Mouse (Mus musculus): ENCODE measurements around the gene Hoxb3. TPM values are rescaled to one million over a fixed set of nuclear protein-coding genes. Genes with fewer than 3 reads are reported as not detected.

The Hoxb3 gene
- polyA plus RNA-seq, 1 experiment from 2014 or later = 0.45 TPM

DNA sequence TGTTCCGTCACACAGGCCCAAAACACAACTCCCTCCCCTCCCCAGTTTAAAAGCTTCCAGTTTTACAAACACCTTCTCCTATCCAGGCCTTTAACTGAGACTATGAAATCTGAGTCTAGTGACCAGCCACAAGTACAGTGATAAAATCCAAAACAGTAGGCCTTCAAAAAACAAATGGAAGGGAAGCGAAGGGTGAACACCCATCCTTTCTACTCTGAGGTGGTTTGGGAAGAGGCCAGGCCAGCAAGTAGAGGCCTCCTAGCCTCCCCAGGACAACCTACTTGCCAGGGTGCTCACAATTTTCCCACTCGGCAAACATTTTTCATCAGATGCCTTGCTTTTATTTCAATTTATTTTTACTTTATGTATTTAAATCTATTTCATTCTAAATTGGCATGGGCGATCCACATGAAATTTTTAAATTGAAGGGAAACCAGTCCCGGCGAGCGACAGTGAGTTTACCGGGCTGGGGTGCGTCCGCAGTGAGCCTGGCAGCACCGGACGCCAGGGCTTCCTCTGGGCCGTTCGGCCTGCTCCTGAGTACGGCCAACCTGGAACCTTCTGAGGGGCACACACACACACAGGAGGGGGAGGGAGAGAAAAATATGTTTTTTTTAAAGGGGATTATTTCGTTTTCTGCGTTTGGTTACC, 32.3 kb upstream of the Hoxb3 start:
- Histone ChIP-seq H3K4me1 (replicated peaks) (peaks cover 17% of the 10 kb centered on the region), H3K9me3 (replicated peaks) (no peaks in the 10 kb centered on the region), H3K9ac (no peak overlapping the region), H3K4me3 (no peak overlapping the region), H3K27me3 (replicated peaks) (peaks cover 96% of the 10 kb centered on the region), H3K27ac (ENCODE audit: poor library complexity, severe bottlenecking) (no peak overlapping the region), H3K4me2 (no peak overlapping the region), H3K36me3 (no peaks in the 10 kb centered on the region)
- 5% methylated on average over 17 of the region's 17 CpGs for WGBS
- ATAC-seq (ENCODE audit: insufficient number of reproducible peaks, low FRiP score) = no peak

DNA sequence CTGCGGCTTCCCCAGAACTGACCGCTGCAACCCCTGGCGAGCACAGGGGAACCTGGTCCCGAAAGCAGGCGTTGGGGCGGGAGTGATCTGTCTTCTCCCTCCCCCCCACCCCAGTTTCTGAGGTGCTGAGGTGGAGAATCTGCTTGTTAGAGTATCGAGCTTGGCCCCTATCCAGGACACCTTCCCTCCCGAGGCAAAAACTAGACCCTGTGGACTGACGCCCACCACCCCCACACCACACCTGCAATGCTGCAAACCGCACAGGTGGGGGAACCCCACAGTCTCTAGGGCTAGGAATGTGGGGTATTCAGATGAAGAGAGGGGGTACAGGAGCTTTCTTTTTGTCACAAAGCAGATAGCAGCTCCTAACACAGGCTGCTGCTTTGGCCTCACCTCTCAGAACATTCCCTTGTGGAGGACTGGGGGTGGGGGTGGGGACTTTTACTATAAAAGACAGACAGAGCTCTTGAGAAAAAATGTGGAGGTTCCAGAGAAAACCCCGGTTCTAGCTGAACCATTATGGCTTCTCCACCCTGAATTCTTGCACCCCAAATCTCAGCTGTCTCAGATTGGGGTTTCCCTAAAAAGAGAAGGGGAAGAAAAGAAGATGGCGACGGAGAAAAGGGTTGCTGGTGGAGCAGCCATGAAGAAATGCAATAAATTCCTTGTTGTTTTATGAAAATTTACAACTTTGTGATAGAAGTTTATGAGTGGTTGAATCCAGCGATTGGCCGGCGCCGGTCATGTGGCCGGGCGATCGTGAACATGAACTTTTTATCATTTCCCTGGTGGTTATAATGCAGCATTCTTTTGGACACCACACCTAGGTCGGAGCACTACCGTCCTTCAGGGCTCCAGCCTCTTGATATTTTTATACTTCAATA, 31.2 kb upstream of the Hoxb3 start, which contains the start of gene Hoxb6:
Gene Hoxb6 (plus strand): TSS at position 796 of the 884 bp plus-strand sequence.
- no peak within 1 kb of the TSS for H3K9ac ChIP-seq
- H3K27ac ChIP-seq (ENCODE audit: poor library complexity, severe bottlenecking) = no peak within 1 kb of the TSS
- WGBS = 2% methylated on average over 22 of the region's 22 CpGs
- peaks cover 96% of the 10 kb centered on the region for H3K27me3 ChIP-seq (replicated peaks)
- no peak within 1 kb of the TSS for H3K4me3 ChIP-seq
- ATAC-seq (ENCODE audit: insufficient number of reproducible peaks, low FRiP score) = no peak
- H3K36me3 ChIP-seq = no peaks in the 10 kb centered on the region
- H3K4me2 ChIP-seq = no peak within 1 kb of the TSS
- peaks cover 8% of the 10 kb centered on the region for H3K4me1 ChIP-seq (replicated peaks)
- H3K9me3 ChIP-seq (replicated peaks) = no peaks in the 10 kb centered on the region

- H3K4me3 ChIP-seq = no peak overlapping the region
- WGBS = under 1% methylated on average over 12 of the region's 12 CpGs
- no peak overlapping the region for H3K27ac ChIP-seq (ENCODE audit: poor library complexity, severe bottlenecking)
- no peaks in the 10 kb centered on the region for H3K9me3 ChIP-seq (replicated peaks)
- H3K4me1 ChIP-seq (replicated peaks) = 0 out of 2 replicates have a peak, but pooled peaks cover 4% of the 10 kb centered on the region
- no peaks in the 10 kb centered on the region for H3K36me3 ChIP-seq
- no peak overlapping the region for H3K4me2 ChIP-seq
- no peak overlapping the region for H3K9ac ChIP-seq
- H3K27me3 ChIP-seq (replicated peaks) = peaks cover 96% of the 10 kb centered on the region
- ATAC-seq (ENCODE audit: insufficient number of reproducible peaks, low FRiP score) = no peak
Observed at GRCm38 (mm10) chr11:96292565-96293301, 30.4 kb upstream of the Hoxb3 start.

DNA sequence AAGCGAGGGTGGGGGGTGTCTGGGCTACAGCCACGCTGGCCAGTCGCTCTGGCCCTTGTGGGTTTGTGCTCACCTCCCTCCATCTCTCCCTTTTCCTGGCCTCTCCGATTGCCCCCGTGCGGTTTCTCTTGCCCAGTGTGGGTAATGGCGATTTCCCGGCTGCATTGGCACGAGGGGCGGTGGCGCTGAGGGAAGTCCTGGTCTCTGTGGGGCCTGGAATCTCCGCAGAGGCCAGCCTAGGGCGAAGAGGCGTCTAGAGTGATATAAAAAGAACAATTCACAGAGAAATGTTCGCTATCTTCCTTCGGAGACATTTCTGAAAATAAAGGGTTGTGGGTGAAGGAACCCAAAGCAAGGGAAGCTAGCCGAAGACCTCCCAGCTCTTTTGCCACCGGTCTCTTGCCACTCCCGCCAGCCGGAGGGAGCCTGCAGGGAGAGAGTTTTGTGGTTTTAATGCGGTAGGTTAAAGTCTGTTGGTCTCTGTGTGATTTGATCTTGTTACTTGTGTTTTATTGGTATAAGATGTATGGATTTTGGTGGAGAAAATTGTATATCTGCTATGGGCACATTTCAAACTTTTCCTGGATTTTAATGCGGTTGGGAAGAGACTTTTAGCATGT, 29.7 kb upstream of the Hoxb3 start:
- H3K4me2 ChIP-seq = no peak overlapping the region

DNA sequence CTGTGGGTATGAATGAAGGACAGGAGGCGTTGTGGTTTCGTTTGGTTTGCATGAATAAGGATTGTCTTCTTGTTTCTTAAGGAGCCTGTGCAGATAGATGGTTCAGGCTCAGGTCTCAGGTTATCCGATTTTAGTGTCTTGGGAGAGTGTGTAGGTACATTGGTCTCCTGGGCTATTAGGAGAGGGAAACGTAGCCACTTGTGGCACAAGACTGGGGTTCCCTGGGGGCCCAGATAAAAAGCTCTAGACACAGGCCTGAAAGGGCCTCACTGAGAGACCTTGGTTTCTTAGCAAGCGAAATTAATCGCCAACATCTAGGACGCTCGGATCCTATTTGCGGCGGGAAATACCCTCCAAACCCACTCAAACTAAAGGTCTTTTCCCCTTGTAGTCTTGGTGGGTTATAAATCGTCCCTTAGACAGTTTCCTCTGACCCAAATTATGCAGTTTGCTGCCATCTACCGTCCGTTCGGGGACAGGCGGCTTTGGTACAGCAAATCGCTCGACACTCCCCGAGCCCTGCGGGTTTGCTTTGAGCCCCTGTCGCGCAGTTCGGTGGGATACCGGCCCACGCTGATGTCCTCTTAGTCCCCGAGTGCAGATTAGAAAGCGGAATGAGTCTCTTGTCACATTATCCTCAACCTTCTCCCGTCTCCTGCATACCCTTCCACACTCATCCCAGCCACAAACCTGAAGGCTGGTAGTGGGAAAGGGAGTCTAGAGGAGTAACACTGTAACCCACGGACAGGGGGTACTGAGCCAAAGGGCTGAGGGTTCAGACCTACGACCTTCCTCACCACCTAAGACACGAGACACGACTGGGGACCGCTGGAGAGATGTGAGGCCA, 28.7 kb upstream of the Hoxb3 start:
- Histone ChIP-seq H3K9ac (no peak overlapping the region), H3K9me3 (replicated peaks) (no peaks in the 10 kb centered on the region), H3K4me2 (no peak overlapping the region), H3K27ac (ENCODE audit: poor library complexity, severe bottlenecking) (no peak overlapping the region), H3K27me3 (replicated peaks) (peaks cover 96% of the 10 kb centered on the region), H3K4me1 (replicated peaks) (peaks cover 10% of the 10 kb centered on the region), H3K36me3 (no peaks in the 10 kb centered on the region), H3K4me3 (no peak overlapping the region)
- 1% methylated on average over 32 of the region's 32 CpGs for WGBS
- 0 out of 2 replicates have a peak, but pooled peaks have one; percentile 29 for ATAC-seq (ENCODE audit: insufficient number of reproducible peaks, low FRiP score)

More for the DNA sequence above, 29.7 kb upstream of the Hoxb3 start:
- Histone ChIP-seq H3K36me3 (no peaks in the 10 kb centered on the region), H3K9me3 (replicated peaks) (no peaks in the 10 kb centered on the region), H3K4me3 (no peak overlapping the region), H3K9ac (no peak overlapping the region), H3K4me1 (replicated peaks) (0 out of 2 replicates have a peak, but pooled peaks cover 4% of the 10 kb centered on the region), H3K27ac (ENCODE audit: poor library complexity, severe bottlenecking) (no peak overlapping the region), H3K27me3 (replicated peaks) (peaks cover 96% of the 10 kb centered on the region)
- no peak for ATAC-seq (ENCODE audit: insufficient number of reproducible peaks, low FRiP score)
- WGBS = under 1% methylated on average over 22 of the region's 22 CpGs

GRCm38 (mm10) chr11:96295092-96295835, 27.9 kb upstream of the Hoxb3 start:
- peaks cover 96% of the 10 kb centered on the region for H3K27me3 ChIP-seq (replicated peaks)
- peaks cover 11% of the 10 kb centered on the region for H3K4me1 ChIP-seq (replicated peaks)
- no peaks in the 10 kb centered on the region for H3K9me3 ChIP-seq (replicated peaks)
- H3K4me3 ChIP-seq = no peak overlapping the region
- no peak for ATAC-seq (ENCODE audit: insufficient number of reproducible peaks, low FRiP score)
- no peak overlapping the region for H3K27ac ChIP-seq (ENCODE audit: poor library complexity, severe bottlenecking)
- H3K4me2 ChIP-seq = no peak overlapping the region
- H3K9ac ChIP-seq = no peak overlapping the region
- under 1% methylated on average over 30 of the region's 30 CpGs for WGBS
- no peaks in the 10 kb centered on the region for H3K36me3 ChIP-seq

DNA sequence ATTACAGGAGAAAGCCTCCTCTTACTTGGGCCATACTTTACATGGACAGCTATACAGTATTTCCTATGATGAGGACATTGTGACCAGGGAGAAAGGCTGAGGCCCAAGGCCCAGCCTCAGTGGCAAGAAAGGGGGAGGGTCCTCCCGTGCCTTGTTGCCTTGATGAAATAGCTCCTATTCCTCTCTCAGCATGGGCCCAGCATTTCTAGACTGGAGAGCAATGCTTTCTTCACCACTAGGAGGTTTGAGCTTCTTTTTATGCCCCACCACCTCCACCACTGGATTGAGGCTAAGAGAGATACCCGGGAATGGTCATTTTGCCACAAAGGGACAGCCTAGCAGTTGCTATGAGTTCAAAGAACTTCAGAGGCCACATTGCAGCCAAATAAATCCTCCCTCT, 26.1 kb upstream of the Hoxb3 start:
- H3K27me3 ChIP-seq (replicated peaks) = peaks cover 99% of the 10 kb centered on the region
- peaks cover 18% of the 10 kb centered on the region for H3K4me1 ChIP-seq (replicated peaks)
- WGBS = 8% methylated on average over 2 of the region's 2 CpGs
- H3K36me3 ChIP-seq = no peaks in the 10 kb centered on the region
- no peak overlapping the region for H3K27ac ChIP-seq (ENCODE audit: poor library complexity, severe bottlenecking)
- no peak overlapping the region for H3K4me2 ChIP-seq
- H3K9ac ChIP-seq = no peak overlapping the region
- H3K9me3 ChIP-seq (replicated peaks) = no peaks in the 10 kb centered on the region
- H3K4me3 ChIP-seq = no peak overlapping the region
- ATAC-seq (ENCODE audit: insufficient number of reproducible peaks, low FRiP score) = no peak

DNA sequence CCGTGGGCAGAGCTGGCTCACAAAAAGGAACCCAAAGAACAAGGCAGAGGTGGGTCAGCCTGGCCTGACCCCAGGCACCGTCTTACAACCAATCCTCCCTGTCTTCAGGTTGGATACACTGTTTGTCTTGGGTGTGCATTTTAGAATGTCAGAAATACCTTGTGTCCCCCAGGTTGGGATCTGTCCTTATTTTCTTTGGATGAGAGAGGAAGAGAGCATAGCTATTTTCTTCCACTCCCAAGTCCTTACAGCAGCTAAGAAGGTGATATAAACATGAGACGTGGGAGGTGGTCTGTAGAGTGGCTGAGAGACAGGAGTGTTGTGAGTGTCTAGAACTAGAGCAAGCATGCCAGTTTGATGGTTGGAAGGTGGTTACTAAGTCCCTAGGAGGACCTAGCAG, 25.7 kb upstream of the Hoxb3 start:
- Histone ChIP-seq H3K9ac (no peak overlapping the region), H3K27me3 (replicated peaks) (peaks cover 99% of the 10 kb centered on the region), H3K9me3 (replicated peaks) (no peaks in the 10 kb centered on the region), H3K36me3 (no peaks in the 10 kb centered on the region), H3K4me1 (replicated peaks) (peaks cover 18% of the 10 kb centered on the region), H3K27ac (ENCODE audit: poor library complexity, severe bottlenecking) (no peak overlapping the region), H3K4me3 (no peak overlapping the region), H3K4me2 (no peak overlapping the region)
- WGBS = 5% methylated on average over 3 of the region's 3 CpGs
- ATAC-seq (ENCODE audit: insufficient number of reproducible peaks, low FRiP score) = no peak

DNA sequence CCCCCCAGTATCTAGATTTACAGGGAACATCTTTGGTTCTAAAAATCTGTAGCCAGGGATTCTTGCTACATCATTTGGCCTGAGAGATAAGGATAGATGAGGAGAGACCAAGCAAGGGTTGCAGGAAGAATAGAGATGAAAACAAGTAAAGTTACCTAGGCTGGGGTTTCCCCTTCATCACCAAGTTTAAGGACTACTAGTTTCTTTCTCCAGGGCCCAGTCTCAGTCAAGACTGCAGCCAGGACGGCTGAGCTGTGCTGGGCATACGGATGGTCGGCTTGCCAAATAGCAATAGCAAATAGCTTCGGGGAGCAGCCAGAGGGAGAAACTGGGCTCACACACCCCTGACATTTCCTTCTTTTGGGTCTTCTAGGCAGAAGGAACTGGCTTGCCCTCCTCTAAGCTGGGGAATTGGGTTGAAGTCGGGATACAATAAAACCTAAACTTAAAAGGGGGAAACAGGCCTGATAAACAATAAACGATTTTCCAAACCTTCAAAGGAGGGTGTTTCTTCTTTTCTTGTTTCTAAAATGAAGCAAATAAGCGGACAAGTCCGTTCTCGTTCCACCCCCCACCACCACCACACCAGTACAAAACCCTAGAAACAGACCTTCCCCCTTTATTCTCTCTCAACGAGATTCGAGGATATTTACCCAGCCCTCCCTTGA, 25.0 kb upstream of the Hoxb3 start:
- Histone ChIP-seq H3K27ac (ENCODE audit: poor library complexity, severe bottlenecking) (no peak overlapping the region), H3K36me3 (no peaks in the 10 kb centered on the region), H3K9me3 (replicated peaks) (no peaks in the 10 kb centered on the region), H3K4me2 (no peak overlapping the region), H3K4me3 (no peak overlapping the region), H3K27me3 (replicated peaks) (peaks cover 99% of the 10 kb centered on the region), H3K4me1 (replicated peaks) (peaks cover 18% of the 10 kb centered on the region), H3K9ac (no peak overlapping the region)
- no peak for ATAC-seq (ENCODE audit: insufficient number of reproducible peaks, low FRiP score)
- 4% methylated on average over 11 of the region's 11 CpGs for WGBS
